Mouse (Mus musculus) heart, embryonic 16.5 days (tissue): ENCODE results near the gene Map4. TPM values are rescaled to one million over a fixed set of nuclear protein-coding genes. Genes with fewer than 3 reads are reported as not detected.
"Not testable (repeated sequence)": the region's sequence is repeated elsewhere in the genome, so short reads cannot be mapped to it uniquely, and the experiment has no call there.

Source experiments
- ATAC-seq: fragments of 200-750 bp; cut with Nextera tagmentation; replicated peaks from 2 replicates; pipeline ENCODE4 v1.8.0; 2017; ENCODE audit warnings: moderate number of reproducible peaks; ENCODE audit not compliant: insufficient read depth, low FRiP score; ENCODE audit errors: extremely low read depth
- H3K27ac ChIP-seq: fragments of 300-500 bp; sonication (generic); 2 replicates; pipeline ENCODE4 v1.5.1; 2014; ENCODE audit warnings: mild to moderate bottlenecking, low read length, control low read depth, moderate library complexity
- H3K27me3 ChIP-seq: fragments of 300-500 bp; sonication (generic); 2 replicates; pipeline ENCODE4 v1.6.1; 2014; ENCODE audit warnings: low read length, mixed read lengths; ENCODE audit not compliant: control insufficient read depth, insufficient read depth
- H3K36me3 ChIP-seq: fragments of 300-500 bp; sonication (generic); 2 replicates; pipeline ENCODE4 v1.6.1; 2014; ENCODE audit not compliant: control insufficient read depth, insufficient read depth
- H3K4me1 ChIP-seq: fragments of 300-500 bp; sonication (generic); 2 replicates; pipeline ENCODE4 v1.6.1; 2014; ENCODE audit warnings: low read length, mixed read lengths; ENCODE audit not compliant: control insufficient read depth, insufficient read depth
- H3K4me2 ChIP-seq: fragments of 300-500 bp; sonication (generic); 2 replicates; pipeline ENCODE4 v1.6.1; 2014; ENCODE audit warnings: low read depth, mild to moderate bottlenecking, control low read depth, low read length
- H3K4me3 ChIP-seq: fragments of 300-500 bp; sonication (generic); 2 replicates; pipeline ENCODE4 v1.5.1; 2014; ENCODE audit warnings: mild to moderate bottlenecking, control low read depth, low read length
- H3K9ac ChIP-seq: fragments of 300-500 bp; sonication (generic); 2 replicates; pipeline ENCODE4 v1.6.1; 2014; ENCODE audit warnings: low read length, control low read depth
- H3K9me3 ChIP-seq: fragments of 300-500 bp; sonication (generic); replicated peaks from 2 replicates; pipeline ENCODE4 v1.6.1; 2016; ENCODE audit warnings: low read length; ENCODE audit not compliant: control insufficient read depth
- WGBS: fragments of 180-500 bp; shearing (Covaris S2); extraction: QIAGEN DNeasy Blood & Tissue Kit; methylation state at CpG from one replicate; pipeline ENCODE4 v1.1.7; 2014; 5-methylcytosine and 5-hydroxymethylcytosine counted together
- polyA plus RNA-seq: library from polyadenylated mRNA; unstranded; fragments of >200 nt; fragmentation: Nextera tagmentation; extraction: Ambion mirVana; gene quantifications from 2 replicates; pipeline ENCODE4 v1.2.1, GENCODE M21; 2015

The Map4 gene
- polyA plus RNA-seq, 1 experiment from 2014 or later = 88.0 TPM

- H3K27ac ChIP-seq = no peak overlapping the region
Measured at GRCm38 (mm10) chr9:109964761-109965160, 33.5 kb downstream of the Map4 start.

GRCm38 (mm10) chr9:109968351-109969116 is 37.3 kb downstream of the Map4 start:
- WGBS = 54% methylated on average over 4 of the region's 4 CpGs
- Histone ChIP-seq H3K9ac (no peak overlapping the region), H3K27ac (no peak overlapping the region), H3K36me3 (no peaks in the 10 kb centered on the region), H3K4me3 (no peak overlapping the region), H3K9me3 (no peaks in the 10 kb centered on the region), H3K27me3 (no peaks in the 10 kb centered on the region), H3K4me2 (no peak overlapping the region), H3K4me1 (peaks cover 17% of the 10 kb centered on the region)
- no peak for ATAC-seq

More at GRCm38 (mm10) chr9:109964761-109965160, 33.5 kb downstream of the Map4 start:
- Histone ChIP-seq H3K36me3 (no peaks in the 10 kb centered on the region), H3K9me3 (no peaks in the 10 kb centered on the region), H3K9ac (no peak overlapping the region), H3K27me3 (no peaks in the 10 kb centered on the region), H3K4me3 (no peak overlapping the region), H3K4me1 (peaks cover 21% of the 10 kb centered on the region), H3K4me2 (no peak overlapping the region)
- no peak for ATAC-seq

GRCm38 (mm10) chr9:109969181-109969580 is 37.9 kb downstream of the Map4 start:
- Histone ChIP-seq H3K27me3 (no peaks in the 10 kb centered on the region), H3K36me3 (no peaks in the 10 kb centered on the region), H3K9me3 (no peaks in the 10 kb centered on the region), H3K27ac (no peak overlapping the region), H3K4me1 (peaks cover 17% of the 10 kb centered on the region), H3K4me2 (no peak overlapping the region), H3K4me3 (no peak overlapping the region), H3K9ac (no peak overlapping the region)
- ATAC-seq = no peak
- 70% methylated on average over 3 of the region's 3 CpGs for WGBS

- no peaks in the 10 kb centered on the region for H3K27me3 ChIP-seq
- no peak overlapping the region for H3K27ac ChIP-seq
- no peak overlapping the region for H3K9ac ChIP-seq
- H3K9me3 ChIP-seq = no peaks in the 10 kb centered on the region
- H3K4me2 ChIP-seq = no peak overlapping the region
- H3K4me1 ChIP-seq = peaks cover 17% of the 10 kb centered on the region
- H3K36me3 ChIP-seq = no peaks in the 10 kb centered on the region
- H3K4me3 ChIP-seq = no peak overlapping the region
- no peak for ATAC-seq
- 58% methylated on average over 4 of the region's 4 CpGs for WGBS
Measured at GRCm38 (mm10) chr9:109969792-109970336, 38.6 kb downstream of the Map4 start.

- not testable (repeated sequence) for H3K9ac ChIP-seq, H3K36me3 ChIP-seq, H3K4me2 ChIP-seq, H3K9me3 ChIP-seq, H3K27ac ChIP-seq, H3K27me3 ChIP-seq, ATAC-seq, H3K4me3 ChIP-seq
- 97% methylated on average over 5 of the region's 5 CpGs for WGBS
- peaks cover 14% of the 10 kb centered on the region for H3K4me1 ChIP-seq
Measured at GRCm38 (mm10) chr9:109971711-109972110, 40.5 kb downstream of the Map4 start.

- H3K4me1 ChIP-seq, H3K27ac ChIP-seq, H3K4me3 ChIP-seq, H3K9me3 ChIP-seq, H3K27me3 ChIP-seq, H3K9ac ChIP-seq, H3K4me2 ChIP-seq, ATAC-seq: not testable (repeated sequence)
- H3K36me3 ChIP-seq = peaks cover 15% of the 10 kb centered on the region; the same call in 1 of the 2 replicates
- WGBS = 94% methylated on average over 4 of the region's 4 CpGs
Measured at GRCm38 (mm10) chr9:109980223-109980622, 49.0 kb downstream of the Map4 start.

- 29% methylated on average over 4 of the region's 4 CpGs for WGBS
- Histone ChIP-seq H3K4me3 (no peak overlapping the region), H3K9ac (no peak overlapping the region), H3K36me3 (peaks cover 8% of the 10 kb centered on the region; the same call in 1 of the 2 replicates), H3K4me2 (no peak overlapping the region), H3K27me3 (no peaks in the 10 kb centered on the region), H3K9me3 (no peaks in the 10 kb centered on the region), H3K27ac (no peak overlapping the region), H3K4me1 (peaks cover 7% of the 10 kb centered on the region)
- peak; percentile 67 for ATAC-seq
Measured at GRCm38 (mm10) chr9:109985416-109985815, 54.2 kb downstream of the Map4 start.

GRCm38 (mm10) chr9:109989084-109989483 is 57.8 kb downstream of the Map4 start:
- Histone ChIP-seq H3K9ac (no peak overlapping the region), H3K4me1 (peaks cover 7% of the 10 kb centered on the region), H3K9me3 (no peaks in the 10 kb centered on the region), H3K4me3 (no peak overlapping the region), H3K27me3 (no peaks in the 10 kb centered on the region), H3K4me2 (no peak overlapping the region), H3K27ac (no peak overlapping the region), H3K36me3 (no peaks in the 10 kb centered on the region)
- ATAC-seq = no peak
- 48% methylated on average over 1 of the region's 1 CpGs for WGBS

- Histone ChIP-seq H3K9me3 (no peaks in the 10 kb centered on the region), H3K27me3 (no peaks in the 10 kb centered on the region), H3K27ac (no peak overlapping the region), H3K4me3 (no peak overlapping the region), H3K4me1 (no peaks in the 10 kb centered on the region), H3K36me3 (peaks cover 6% of the 10 kb centered on the region; the same call in 1 of the 2 replicates), H3K9ac (no peak overlapping the region), H3K4me2 (no peak overlapping the region)
- ATAC-seq = no peak
- WGBS = 78% methylated on average over 4 of the region's 4 CpGs
Measured at GRCm38 (mm10) chr9:109997441-109997840, 66.2 kb downstream of the Map4 start.
